ENCODE assay signal across 1 mouse cellular context in the genomic region with DNA sequence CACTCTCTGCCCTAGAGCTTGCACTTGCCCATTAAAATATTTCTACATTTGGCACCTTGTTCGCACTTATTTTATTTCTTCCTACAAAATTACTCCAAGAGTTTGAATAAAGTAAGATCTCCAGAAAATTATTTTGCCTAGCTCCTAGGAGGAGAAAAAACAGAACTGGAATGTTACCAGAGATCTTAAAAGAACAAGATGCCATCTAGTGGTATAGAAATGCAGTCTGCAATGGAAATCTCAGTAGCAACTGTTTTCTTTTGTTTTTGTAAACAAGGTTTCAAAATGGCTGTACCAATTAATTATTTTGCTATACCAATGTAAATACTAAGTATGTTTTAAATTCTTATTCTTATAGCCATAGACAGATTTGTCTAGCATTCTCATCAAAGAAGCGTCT.
TF ChIP-seq lines count a peak whose summit lies in the region.

No protein-coding gene starts in this region.

TF ChIP-seq in MEL, 35 proteins besides CTCF, POLR2A, EP300 and RAD21 (continued from another document):
- no peak for TF ChIP-seq MAZ (IDR thresholded peaks at IDR 0.05; ENCODE audit: low read depth, low read length)
- peak; percentile 37 for TF ChIP-seq ZC3H11A (IDR thresholded peaks at IDR 0.05; ENCODE audit: low read depth, low read length)
- TF ChIP-seq MAFK (IDR thresholded peaks at IDR 0.05; ENCODE audit: borderline replicate concordance, low read depth, low read length): no peak
- no peak for TF ChIP-seq ZKSCAN1 (IDR thresholded peaks at IDR 0.05; ENCODE audit: low read depth, low read length)
- no peak for TF ChIP-seq ZMIZ1 (IDR thresholded peaks at IDR 0.05; ENCODE audit: low read depth, low read length)
- TF ChIP-seq GATA1 (IDR thresholded peaks at IDR 0.05; ENCODE audit: low read depth, low read length): no peak
TF ChIP-seq in MEL: peak in this region for 2.
